Mouse (Mus musculus) liver, postnatal 0 days (tissue): ENCODE results near the gene Peli2. TPM values are rescaled to one million over a fixed set of nuclear protein-coding genes. Genes with fewer than 3 reads are reported as not detected.
A peak's percentile ranks its signal among the peaks of the same experiment; 100 is the strongest.

Experiments used
- ATAC-seq: fragments of 200-750 bp; cut with Nextera tagmentation; 2 replicates; pipeline ENCODE4 v1.8.0; 2017; ENCODE audit warnings: mild to moderate bottlenecking, moderate library complexity
- DNase-seq: peaks from one replicate; pipeline ENCODE4 v3.0.0-alpha.2; 2016
- H3K27ac ChIP-seq: fragments of 300-500 bp; sonication (generic); 2 replicates; pipeline ENCODE4 v1.5.1; 2014; ENCODE audit warnings: antibody characterized with exemption, moderate library complexity, mild to moderate bottlenecking, low read depth
- H3K27me3 ChIP-seq: fragments of 300-500 bp; sonication (generic); 2 replicates; pipeline ENCODE4 v1.6.1; 2014; ENCODE audit warnings: low read length, control low read depth, mixed read lengths; ENCODE audit not compliant: insufficient read depth
- H3K36me3 ChIP-seq: fragments of 300-500 bp; sonication (generic); replicated peaks from 2 replicates; pipeline ENCODE4 v1.6.1; 2014; ENCODE audit warnings: mild to moderate bottlenecking, control low read depth, low read length, moderate library complexity, mixed read lengths; ENCODE audit not compliant: insufficient read depth
- H3K4me1 ChIP-seq: fragments of 300-500 bp; sonication (generic); 2 replicates; pipeline ENCODE4 v1.6.1; 2014; ENCODE audit warnings: antibody characterized with exemption, mild to moderate bottlenecking, control low read depth; ENCODE audit not compliant: insufficient read depth
- H3K4me2 ChIP-seq: fragments of 300-500 bp; sonication (generic); 2 replicates; pipeline ENCODE4 v1.6.1; 2014; ENCODE audit warnings: low read depth, mild to moderate bottlenecking, low read length, moderate library complexity, mixed read lengths
- H3K4me3 ChIP-seq: fragments of 300-500 bp; sonication (generic); 2 replicates; pipeline ENCODE4 v1.5.1; 2014; ENCODE audit warnings: low read depth, low read length
- H3K9ac ChIP-seq: fragments of 300-500 bp; sonication (generic); replicated peaks from 2 replicates; pipeline ENCODE4 v1.6.1; 2014; ENCODE audit warnings: mild to moderate bottlenecking, moderate library complexity
- H3K9me3 ChIP-seq: fragments of 300-500 bp; sonication (generic); 2 replicates; pipeline ENCODE4 v1.6.1; 2016; ENCODE audit warnings: mild to moderate bottlenecking, control low read depth, low read length, mixed read lengths
- CTCF ChIP-seq: sonication (generic); IDR thresholded peaks from 2 replicates; pipeline ENCODE4 v1.5.1; 2016; ENCODE audit warnings: antibody characterized with exemption, low read depth
- EP300 ChIP-seq: IDR thresholded peaks from 2 replicates; pipeline ENCODE4 v1.6.1; 2016; ENCODE audit warnings: antibody characterized with exemption, low read depth, mild to moderate bottlenecking
- WGBS: fragments of 180-500 bp; shearing (Covaris S2); extraction: QIAGEN DNeasy Blood & Tissue Kit; methylation state at CpG from one replicate; pipeline ENCODE4 v1.1.7; 2014; ENCODE audit not compliant: insufficient replicate concordance; 5-methylcytosine and 5-hydroxymethylcytosine counted together
- polyA plus RNA-seq: library from polyadenylated mRNA; unstranded; fragments of >200 nt; fragmentation: Nextera tagmentation; extraction: Ambion mirVana; gene quantifications from 2 replicates; pipeline ENCODE4 v1.2.1, GENCODE M21; 2015

Gene Peli2
- polyA plus RNA-seq, 1 experiment from 2014 or later: 1.5 TPM

DNA sequence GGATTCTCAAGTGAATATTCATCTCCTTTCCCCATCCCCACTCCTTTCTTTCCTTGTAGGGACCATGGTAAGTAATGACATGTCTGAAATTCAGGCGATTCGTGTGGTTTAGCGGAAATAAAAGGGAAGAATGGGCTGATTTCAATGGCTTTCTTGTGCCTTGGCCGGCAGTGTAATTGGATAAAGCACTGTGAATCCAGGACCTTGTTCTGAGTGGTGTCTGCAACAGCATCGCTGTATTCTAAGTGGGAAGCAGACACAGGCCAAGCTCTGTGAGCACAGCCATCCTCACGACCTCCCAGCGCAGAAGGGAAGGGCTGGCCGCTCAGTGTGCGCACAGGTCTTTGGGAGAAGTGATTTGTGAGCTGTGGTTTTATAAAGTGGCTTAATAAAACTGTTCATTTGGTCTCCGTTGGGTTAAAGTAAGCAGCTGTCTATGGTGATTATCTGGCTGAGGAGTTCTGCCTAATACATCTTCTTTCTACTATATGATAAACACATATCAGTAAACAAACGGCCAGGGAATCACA lies 15.3 kb downstream of the Peli2 start:
- Histone ChIP-seq H3K36me3 (no peaks in the 10 kb centered on the region), H3K9ac (no peak overlapping the region), H3K4me2 (no peak overlapping the region), H3K27ac (no peak overlapping the region), H3K4me1 (peaks cover 33% of the 10 kb centered on the region), H3K27me3 (no peaks in the 10 kb centered on the region), H3K9me3 (no peaks in the 10 kb centered on the region), H3K4me3 (no peak overlapping the region)
- TF ChIP-seq EP300: no peak
- WGBS: 73% methylated on average over 11 of the region's 11 CpGs
- DNase-seq (no peak), ATAC-seq (no peak)

DNA sequence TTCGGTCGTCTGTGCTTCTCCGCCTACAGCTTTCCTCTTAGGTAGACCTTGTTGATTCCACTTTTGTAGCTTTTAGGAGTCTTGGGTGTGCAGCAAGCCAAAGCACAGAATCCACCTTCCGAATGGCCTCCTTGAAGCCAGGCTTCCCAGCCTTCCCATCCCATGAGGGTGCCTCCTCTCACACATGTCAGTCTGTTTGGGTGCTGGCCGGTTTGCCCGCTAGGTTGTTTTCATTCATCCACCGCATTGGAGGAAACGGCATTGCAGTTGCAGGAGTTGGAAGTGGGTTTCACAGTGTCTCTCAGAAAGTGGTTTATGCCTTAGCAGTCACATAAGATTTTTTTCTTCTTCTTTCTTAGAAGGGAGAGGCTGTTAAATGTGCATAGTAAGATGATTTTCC lies 17.1 kb downstream of the Peli2 start:
- no peak overlapping the region for H3K27ac ChIP-seq
- no peak overlapping the region for H3K9ac ChIP-seq
- H3K4me2 ChIP-seq: no peak overlapping the region; the same call in 1 of the 2 replicates
- no peaks in the 10 kb centered on the region for H3K9me3 ChIP-seq
- H3K4me3 ChIP-seq: no peak overlapping the region
- 38% methylated on average over 8 of the region's 8 CpGs for WGBS
- DNase-seq (no peak), ATAC-seq (no peak)
- peaks cover 16% of the 10 kb centered on the region for H3K4me1 ChIP-seq
- no peak for TF ChIP-seq CTCF
- no peak for TF ChIP-seq EP300
- H3K27me3 ChIP-seq: no peaks in the 10 kb centered on the region
- no peaks in the 10 kb centered on the region; the same call in 1 of the 2 replicates for H3K36me3 ChIP-seq

DNA sequence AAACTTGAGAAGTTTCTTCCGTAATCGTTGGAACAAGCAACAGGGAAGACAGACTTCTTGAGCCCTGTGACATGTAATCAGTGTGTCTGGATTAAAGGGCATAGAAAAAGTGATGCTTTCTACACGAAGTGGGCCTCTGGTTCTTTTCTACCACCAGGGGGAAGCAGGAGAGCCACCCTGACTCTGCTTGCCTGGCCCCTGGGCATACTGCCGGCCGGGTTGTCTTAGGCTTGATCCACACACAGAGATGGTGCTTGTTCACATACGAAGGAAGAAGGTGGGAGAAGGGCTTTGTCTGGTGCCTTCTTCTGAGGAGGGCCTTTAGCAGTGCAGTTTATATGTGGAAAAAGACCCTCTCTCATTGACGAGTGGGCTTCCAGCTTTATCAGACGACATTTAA lies 17.5 kb downstream of the Peli2 start:
- H3K4me1 ChIP-seq: peaks cover 15% of the 10 kb centered on the region
- H3K9me3 ChIP-seq: no peaks in the 10 kb centered on the region
- no peak overlapping the region for H3K9ac ChIP-seq
- H3K4me2 ChIP-seq: no peak overlapping the region
- 43% methylated on average over 8 of the region's 8 CpGs for WGBS
- no peak overlapping the region for H3K4me3 ChIP-seq
- no peaks in the 10 kb centered on the region for H3K27me3 ChIP-seq
- H3K36me3 ChIP-seq: no peaks in the 10 kb centered on the region; the same call in 1 of the 2 replicates
- DNase-seq (no peak), ATAC-seq (no peak)
- no peak overlapping the region for H3K27ac ChIP-seq
- TF ChIP-seq EP300 (no peak), CTCF (peak; percentile 69)

DNA sequence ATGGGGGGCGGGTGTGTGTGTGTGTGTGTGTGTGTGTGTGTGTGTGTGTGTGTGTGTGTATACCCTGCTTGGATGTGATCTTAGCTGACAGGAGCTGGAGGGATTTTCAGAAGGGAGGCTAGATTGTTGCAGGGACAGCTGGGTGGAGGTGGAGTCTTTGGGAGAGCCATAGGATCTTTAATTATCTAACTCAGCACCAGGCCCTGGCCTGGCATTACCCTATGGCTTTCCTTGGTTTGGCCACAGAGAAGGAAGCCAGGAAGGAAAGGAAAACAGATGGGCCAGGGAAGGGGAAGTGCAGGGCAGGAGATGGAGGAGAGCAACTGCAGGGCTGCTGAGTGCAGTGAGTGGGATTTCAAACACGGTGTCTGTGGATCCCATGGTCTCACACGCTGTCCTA lies 18.8 kb downstream of the Peli2 start:
- H3K27ac ChIP-seq: no peak overlapping the region
- H3K36me3 ChIP-seq: no peaks in the 10 kb centered on the region; the same call in 1 of the 2 replicates
- ATAC-seq (no peak), DNase-seq (no peak)
- no peaks in the 10 kb centered on the region for H3K9me3 ChIP-seq
- no peak overlapping the region for H3K4me2 ChIP-seq
- no peaks in the 10 kb centered on the region for H3K27me3 ChIP-seq
- no peak overlapping the region for H3K4me3 ChIP-seq
- TF ChIP-seq CTCF (no peak), EP300 (no peak)
- H3K9ac ChIP-seq: no peak overlapping the region
- H3K4me1 ChIP-seq: peaks cover 8% of the 10 kb centered on the region; the same call in 1 of the 2 replicates
- 57% methylated on average over 3 of the region's 3 CpGs for WGBS

DNA sequence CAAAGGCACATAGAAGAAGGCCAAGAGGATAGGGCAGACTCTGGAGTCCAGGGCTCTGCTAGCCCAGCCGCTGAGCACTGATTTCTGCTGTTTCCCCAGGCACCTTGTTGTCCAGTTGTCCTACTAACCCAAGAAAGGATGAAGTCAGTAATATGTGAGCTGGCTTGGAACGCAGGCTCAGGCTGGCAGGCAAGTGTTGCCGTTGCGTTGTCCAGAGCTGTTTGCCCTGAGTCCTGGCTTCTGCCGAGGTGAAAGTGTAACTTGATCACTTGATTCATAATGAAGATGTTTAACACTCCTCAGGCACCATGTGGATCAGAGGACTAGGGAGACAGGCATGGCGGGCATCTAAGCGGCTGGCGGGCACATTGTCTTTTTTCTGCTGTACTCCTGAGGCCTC lies 21.1 kb downstream of the Peli2 start:
- Histone ChIP-seq H3K9ac (no peak overlapping the region), H3K36me3 (no peaks in the 10 kb centered on the region; the same call in 1 of the 2 replicates), H3K27me3 (no peaks in the 10 kb centered on the region), H3K4me2 (no peak overlapping the region), H3K4me1 (0 out of 2 replicates have a peak, but pooled peaks cover 5% of the 10 kb centered on the region), H3K9me3 (no peaks in the 10 kb centered on the region), H3K27ac (no peak overlapping the region), H3K4me3 (no peak overlapping the region)
- DNase-seq (no peak), ATAC-seq (no peak)
- TF ChIP-seq EP300: no peak
- 72% methylated on average over 8 of the region's 8 CpGs for WGBS

DNA sequence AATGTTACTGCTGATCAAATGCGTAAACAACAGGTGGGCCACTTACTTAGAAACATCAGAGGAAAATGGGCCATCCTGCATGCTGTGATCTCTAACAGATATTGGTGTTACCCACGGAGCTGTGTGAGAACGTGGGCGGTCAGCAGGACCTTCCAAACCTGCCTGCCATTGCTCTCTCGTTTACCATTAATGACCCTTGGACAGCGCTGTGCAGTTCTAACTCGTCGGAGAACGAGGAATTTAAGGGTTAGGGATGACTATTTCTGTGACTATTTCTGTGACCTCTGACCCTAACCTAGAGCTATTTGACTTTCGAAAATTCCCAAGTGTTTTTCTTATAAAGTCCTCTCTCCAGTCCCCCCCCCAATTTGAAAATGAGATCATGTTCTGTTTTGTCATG lies 22.1 kb downstream of the Peli2 start:
- Histone ChIP-seq H3K9me3 (no peaks in the 10 kb centered on the region), H3K4me3 (no peak overlapping the region), H3K27me3 (no peaks in the 10 kb centered on the region), H3K4me1 (0 out of 2 replicates have a peak, but pooled peaks cover 5% of the 10 kb centered on the region), H3K9ac (no peak overlapping the region), H3K4me2 (peak overlapping the region; percentile 30), H3K36me3 (no peaks in the 10 kb centered on the region; the same call in 1 of the 2 replicates), H3K27ac (no peak overlapping the region)
- ATAC-seq (peak; percentile 44; the same call in 1 of the 2 replicates), DNase-seq (no peak)
- TF ChIP-seq CTCF: no peak
- no peak for TF ChIP-seq EP300
- WGBS: 53% methylated on average over 10 of the region's 10 CpGs
